Mouse (Mus musculus): ENCODE measurements around the gene Kif26b. TPM values are rescaled to one million over a fixed set of nuclear protein-coding genes. Genes with fewer than 3 reads are reported as not detected.

Gene Kif26b
- polyA plus RNA-seq, 1 experiment: not detected

DNA sequence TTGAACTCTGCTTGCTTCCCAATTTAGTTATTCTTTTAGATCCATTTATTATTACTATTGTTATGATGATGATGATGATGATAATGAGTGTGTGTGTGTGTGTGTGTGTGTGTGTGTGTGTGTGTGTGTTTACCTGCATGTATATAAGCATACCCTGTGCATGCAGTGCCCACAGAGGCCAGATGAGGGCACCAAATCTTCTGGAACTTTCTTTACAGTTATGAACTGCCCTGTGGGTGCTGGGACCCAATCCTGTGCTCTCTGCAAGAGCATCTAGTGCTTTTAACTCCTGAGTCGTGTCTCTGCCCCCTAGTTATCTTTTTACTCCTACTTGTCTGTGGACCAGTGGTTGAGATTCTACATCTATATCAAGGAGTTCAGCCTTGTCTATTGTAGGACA is 219.7 kb downstream of the Kif26b start:
- H3K4me1 ChIP-seq (ENCODE audit: control insufficient read depth, insufficient read depth, low read length): no peaks in the 10 kb centered on the region
- 97% methylated on average over 1 of the region's 1 CpGs for WGBS
- no peak overlapping the region for H3K4me3 ChIP-seq (ENCODE audit: insufficient read depth, low read depth, low read length)
- H3K27ac ChIP-seq (ENCODE audit: insufficient read depth, low read depth, low read length): no peak overlapping the region
- no peak for TF ChIP-seq CTCF (IDR thresholded peaks at IDR 0.05; ENCODE audit: insufficient read depth, low read depth, low read length)
- TF ChIP-seq POLR2A (IDR thresholded peaks at IDR 0.05; ENCODE audit: insufficient read depth, low read depth, low read length): no peak

DNA sequence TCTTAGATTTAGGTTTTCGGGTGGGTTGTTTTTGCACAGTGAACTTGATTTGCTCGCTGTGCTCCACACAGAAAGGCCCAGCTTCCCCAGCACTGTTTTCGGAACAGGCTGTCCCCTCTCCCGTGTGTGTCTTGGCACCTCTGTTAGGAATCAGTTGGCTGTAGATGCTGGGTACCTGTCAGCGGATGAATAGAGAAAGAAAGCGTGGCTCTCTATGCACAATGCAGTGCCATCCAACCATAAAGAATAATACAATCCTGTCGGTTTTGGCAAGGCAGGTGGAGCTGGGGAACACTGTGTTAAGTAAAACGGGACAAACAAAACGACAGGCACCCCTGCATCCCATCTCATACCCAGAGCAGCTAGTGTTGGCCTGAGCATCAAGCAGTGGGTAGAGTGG is 220.9 kb downstream of the Kif26b start:
- Histone ChIP-seq H3K27ac (ENCODE audit: insufficient read depth, low read depth, low read length) (no peak overlapping the region), H3K4me3 (ENCODE audit: insufficient read depth, low read depth, low read length) (no peak overlapping the region), H3K4me1 (ENCODE audit: control insufficient read depth, insufficient read depth, low read length) (no peaks in the 10 kb centered on the region)
- 68% methylated on average over 9 of the region's 9 CpGs for WGBS
- TF ChIP-seq CTCF (IDR thresholded peaks at IDR 0.05; ENCODE audit: insufficient read depth, low read depth, low read length): no peak
- TF ChIP-seq POLR2A (IDR thresholded peaks at IDR 0.05; ENCODE audit: insufficient read depth, low read depth, low read length): no peak

DNA sequence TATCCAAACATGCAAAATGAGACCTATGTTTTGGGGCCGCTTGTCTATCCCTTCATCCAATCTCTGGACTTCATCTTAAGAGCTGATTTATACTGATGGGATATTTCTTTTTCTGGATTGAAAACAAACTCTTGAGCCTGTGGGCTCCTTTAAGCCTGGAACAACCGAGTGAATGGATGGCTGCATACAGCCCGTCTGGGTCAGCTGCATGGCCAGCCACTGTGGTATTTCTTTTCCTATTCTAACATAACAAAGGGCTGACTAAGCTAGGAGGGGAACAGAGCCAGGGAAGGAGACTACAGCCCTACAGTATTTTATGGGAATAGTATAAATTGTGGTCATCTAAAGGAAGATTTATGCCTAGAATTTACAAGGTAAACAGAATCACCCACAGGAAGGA is 229.5 kb downstream of the Kif26b start:
- Histone ChIP-seq H3K4me3 (ENCODE audit: insufficient read depth, low read depth, low read length) (no peak overlapping the region), H3K4me1 (ENCODE audit: control insufficient read depth, insufficient read depth, low read length) (no peaks in the 10 kb centered on the region), H3K27ac (ENCODE audit: insufficient read depth, low read depth, low read length) (no peak overlapping the region)
- TF ChIP-seq POLR2A (IDR thresholded peaks at IDR 0.05; ENCODE audit: insufficient read depth, low read depth, low read length) (no peak), CTCF (IDR thresholded peaks at IDR 0.05; ENCODE audit: insufficient read depth, low read depth, low read length) (no peak)
- 72% methylated on average over 3 of the region's 3 CpGs for WGBS

DNA sequence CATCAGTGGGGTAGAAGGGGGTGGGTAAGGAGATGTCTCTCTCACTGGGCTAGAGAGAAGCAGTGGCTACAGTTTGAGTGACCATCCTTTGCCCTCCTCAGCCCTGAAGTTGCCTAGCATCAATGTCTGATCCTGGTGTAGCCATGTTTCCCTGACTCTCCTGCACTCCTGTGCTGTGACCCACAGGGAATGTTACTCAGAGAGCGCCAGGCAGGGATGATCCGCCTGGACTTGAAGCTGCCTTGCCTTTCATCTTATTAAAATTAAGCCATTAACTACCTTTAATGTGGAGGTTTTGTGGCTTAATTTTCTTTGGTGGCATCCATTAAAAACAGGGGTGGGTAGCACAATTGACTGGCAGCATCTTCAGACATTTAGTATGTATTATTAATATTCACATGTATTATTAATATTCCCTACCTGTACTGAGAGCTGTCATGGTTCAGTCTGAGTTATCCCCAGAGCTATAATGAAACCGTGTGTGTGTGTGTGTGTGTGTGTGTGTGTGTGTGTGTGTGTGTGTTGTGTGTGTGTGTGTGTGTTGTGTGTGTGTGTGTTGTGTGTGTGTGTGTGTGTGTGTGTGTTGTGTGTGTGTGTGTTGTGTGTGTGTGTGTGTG is 233.3 kb downstream of the Kif26b start:
- TF ChIP-seq CTCF (IDR thresholded peaks at IDR 0.05; ENCODE audit: insufficient read depth, low read depth, low read length): no peak
- TF ChIP-seq POLR2A (IDR thresholded peaks at IDR 0.05; ENCODE audit: insufficient read depth, low read depth, low read length): no peak
- Histone ChIP-seq H3K4me1 (ENCODE audit: control insufficient read depth, insufficient read depth, low read length) (no peaks in the 10 kb centered on the region), H3K4me3 (ENCODE audit: insufficient read depth, low read depth, low read length) (no peak overlapping the region), H3K27ac (ENCODE audit: insufficient read depth, low read depth, low read length) (no peak overlapping the region)
- WGBS: 88% methylated on average over 3 of the region's 3 CpGs

DNA sequence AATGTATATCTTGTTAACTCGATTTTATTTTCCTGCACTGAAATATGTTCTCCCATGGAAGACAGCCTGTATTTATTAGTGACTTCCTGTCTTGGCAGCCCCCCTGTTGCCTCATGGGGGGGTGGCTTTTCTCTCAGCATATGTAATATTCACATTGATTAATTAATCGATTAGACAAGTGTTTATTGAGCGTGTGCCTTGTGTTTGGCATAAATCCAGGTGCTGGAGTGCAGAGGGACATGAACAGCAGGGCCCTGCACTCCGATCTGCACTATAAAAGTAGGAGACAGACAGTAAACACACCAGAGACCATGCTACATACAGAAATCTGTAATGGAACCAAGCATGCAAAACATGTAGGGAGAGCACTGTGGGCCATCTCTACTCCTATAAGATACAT is 236.0 kb downstream of the Kif26b start:
- TF ChIP-seq CTCF (IDR thresholded peaks at IDR 0.05; ENCODE audit: insufficient read depth, low read depth, low read length) (no peak), POLR2A (IDR thresholded peaks at IDR 0.05; ENCODE audit: insufficient read depth, low read depth, low read length) (no peak)
- WGBS: 75% methylated on average over 4 of the region's 4 CpGs
- Histone ChIP-seq H3K4me3 (ENCODE audit: insufficient read depth, low read depth, low read length) (no peak overlapping the region), H3K4me1 (ENCODE audit: control insufficient read depth, insufficient read depth, low read length) (no peaks in the 10 kb centered on the region), H3K27ac (ENCODE audit: insufficient read depth, low read depth, low read length) (no peak overlapping the region)

DNA sequence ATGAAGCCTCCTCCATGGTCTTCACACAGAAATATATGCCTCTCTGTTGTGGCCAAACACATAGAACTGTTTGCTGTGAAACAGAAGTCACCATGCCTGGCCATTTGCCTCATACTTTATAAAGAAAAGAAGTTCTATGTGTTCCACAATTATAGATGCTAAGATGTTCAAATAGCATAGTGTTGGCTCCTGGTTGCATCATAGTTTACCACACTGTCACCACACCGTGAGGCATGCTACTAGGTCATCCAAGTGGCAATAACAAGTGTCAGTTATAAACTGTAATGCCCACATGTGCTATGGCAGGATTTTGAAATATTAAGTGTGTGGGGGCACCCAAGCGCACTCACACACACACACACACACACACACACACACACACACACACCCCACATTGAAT is 236.7 kb downstream of the Kif26b start:
- TF ChIP-seq POLR2A (IDR thresholded peaks at IDR 0.05; ENCODE audit: insufficient read depth, low read depth, low read length) (no peak), CTCF (IDR thresholded peaks at IDR 0.05; ENCODE audit: insufficient read depth, low read depth, low read length) (no peak)
- H3K4me3 ChIP-seq (ENCODE audit: insufficient read depth, low read depth, low read length): no peak overlapping the region
- WGBS: 84% methylated on average over 2 of the region's 2 CpGs
- no peak overlapping the region for H3K27ac ChIP-seq (ENCODE audit: insufficient read depth, low read depth, low read length)
- H3K4me1 ChIP-seq (ENCODE audit: control insufficient read depth, insufficient read depth, low read length): no peaks in the 10 kb centered on the region

DNA sequence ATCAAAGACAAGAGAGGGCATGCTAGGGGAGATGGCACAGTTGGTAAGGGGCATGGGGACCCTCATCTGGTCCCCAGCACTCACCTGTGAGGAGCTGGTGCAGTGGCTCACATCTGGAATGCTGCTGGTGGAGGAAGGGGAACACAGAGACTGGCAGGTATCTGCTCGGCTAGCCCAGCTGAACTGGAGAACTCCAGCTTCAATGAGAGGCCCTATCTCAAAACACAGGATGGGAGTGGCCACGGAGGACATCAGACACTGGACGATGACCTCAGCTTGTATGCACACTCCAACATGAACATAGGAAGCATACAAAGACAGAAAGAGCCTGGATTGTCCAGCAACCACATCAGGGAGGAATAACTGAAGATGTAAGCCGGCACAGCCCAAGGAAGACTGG is 240.1 kb downstream of the Kif26b start:
- no peak for TF ChIP-seq CTCF (IDR thresholded peaks at IDR 0.05; ENCODE audit: insufficient read depth, low read depth, low read length)
- TF ChIP-seq POLR2A (IDR thresholded peaks at IDR 0.05; ENCODE audit: insufficient read depth, low read depth, low read length): no peak
- H3K27ac ChIP-seq (ENCODE audit: insufficient read depth, low read depth, low read length): no peak overlapping the region
- H3K4me1 ChIP-seq (ENCODE audit: control insufficient read depth, insufficient read depth, low read length): no peaks in the 10 kb centered on the region
- WGBS: 91% methylated on average over 4 of the region's 4 CpGs
- no peak overlapping the region for H3K4me3 ChIP-seq (ENCODE audit: insufficient read depth, low read depth, low read length)

DNA sequence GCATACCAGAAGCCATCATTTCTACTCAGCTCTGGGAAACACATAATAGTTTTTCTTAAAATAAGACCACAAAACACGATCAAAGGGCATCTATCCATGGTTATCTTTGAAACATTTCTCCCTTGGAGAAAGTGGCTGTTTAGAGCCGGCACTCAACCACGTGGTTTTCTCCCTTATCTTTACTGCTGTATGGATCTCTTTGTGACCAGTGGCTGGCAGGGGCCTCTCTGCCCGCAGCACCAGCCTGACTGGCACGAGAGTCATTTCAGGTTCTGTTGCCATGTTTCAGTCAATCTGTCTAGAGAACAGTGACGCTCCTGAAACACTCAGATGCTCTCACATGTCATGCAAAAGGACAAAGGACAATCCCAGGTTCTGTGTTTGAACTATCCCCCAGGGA is 241.1 kb downstream of the Kif26b start:
- Histone ChIP-seq H3K27ac (ENCODE audit: insufficient read depth, low read depth, low read length) (no peak overlapping the region), H3K4me1 (ENCODE audit: control insufficient read depth, insufficient read depth, low read length) (no peaks in the 10 kb centered on the region), H3K4me3 (ENCODE audit: insufficient read depth, low read depth, low read length) (no peak overlapping the region)
- TF ChIP-seq CTCF (IDR thresholded peaks at IDR 0.05; ENCODE audit: insufficient read depth, low read depth, low read length): no peak
- TF ChIP-seq POLR2A (IDR thresholded peaks at IDR 0.05; ENCODE audit: insufficient read depth, low read depth, low read length): no peak
- 85% methylated on average over 6 of the region's 6 CpGs for WGBS

DNA sequence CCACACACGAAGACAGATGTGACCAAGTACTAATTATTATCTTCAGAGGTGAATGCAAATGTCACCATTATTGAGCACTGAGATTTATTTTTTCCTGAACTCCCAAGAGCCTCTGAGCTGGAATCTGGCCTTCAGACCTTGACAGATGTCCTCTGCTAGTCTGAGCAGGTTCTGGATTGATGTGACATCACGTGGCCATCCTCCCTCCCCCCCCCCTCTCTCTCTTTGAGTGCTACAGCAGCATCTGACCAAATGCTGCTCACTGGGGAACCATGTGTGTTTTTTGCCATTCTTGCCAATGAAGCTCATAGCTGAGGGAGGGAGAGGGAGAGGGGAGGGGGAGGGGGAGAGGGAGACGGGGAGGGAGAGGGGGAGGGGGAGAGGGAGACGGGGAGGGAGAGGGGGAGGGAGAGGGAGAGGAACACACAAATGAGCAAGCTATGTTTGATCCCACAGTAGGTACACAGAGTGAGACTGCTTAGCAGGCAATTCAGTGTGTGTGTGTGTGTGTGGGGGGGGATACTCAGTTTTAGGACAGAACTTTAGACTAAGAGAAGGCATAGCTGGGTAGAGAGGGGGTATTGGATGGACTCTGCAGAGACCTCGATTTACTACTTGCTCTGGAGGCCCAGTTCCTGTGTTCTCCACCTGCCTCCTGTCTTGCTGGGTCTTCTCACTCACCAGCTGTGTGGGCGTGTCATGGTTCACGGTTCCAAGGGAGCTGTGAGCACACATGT is 241.9 kb downstream of the Kif26b start:
- Histone ChIP-seq H3K4me1 (ENCODE audit: control insufficient read depth, insufficient read depth, low read length) (no peaks in the 10 kb centered on the region), H3K4me3 (ENCODE audit: insufficient read depth, low read depth, low read length) (no peak overlapping the region), H3K27ac (ENCODE audit: insufficient read depth, low read depth, low read length) (no peak overlapping the region)
- TF ChIP-seq POLR2A (IDR thresholded peaks at IDR 0.05; ENCODE audit: insufficient read depth, low read depth, low read length) (no peak), CTCF (IDR thresholded peaks at IDR 0.05; ENCODE audit: insufficient read depth, low read depth, low read length) (no peak)
- WGBS: 68% methylated on average over 6 of the region's 7 CpGs
